Mouse (Mus musculus) cerebellum, adult 2 months (tissue): Measurements from ENCODE around the gene Ugt2b5. TPM values are rescaled to one million over a fixed set of nuclear protein-coding genes. Genes with fewer than 3 reads are reported as not detected.
"Not testable (repeated sequence)": the region's sequence is repeated elsewhere in the genome, so short reads cannot be mapped to it uniquely, and the experiment has no call there.

Source experiments
- DNase-seq, 2 experiments: peaks; one replicate each; pipeline ENCODE4 v3.0.0; 2021
- H3K27ac ChIP-seq: fragments of 200-500 bp; 2 replicates; pipeline ENCODE4 v1.5.1; 2012; ENCODE audit warnings: low read length, control low read depth, inconsistent platforms; ENCODE audit not compliant: insufficient read depth
- H3K27me3 ChIP-seq: fragments of 200-500 bp; 2 replicates; pipeline ENCODE4 v1.6.1; 2012; ENCODE audit warnings: inconsistent platforms, mild to moderate bottlenecking, low read length, moderate library complexity; ENCODE audit not compliant: control insufficient read depth, insufficient read depth
- H3K4me1 ChIP-seq: fragments of 200-500 bp; 2 replicates; pipeline ENCODE4 v1.6.1; 2011; ENCODE audit warnings: low read length; ENCODE audit not compliant: control insufficient read depth, insufficient read depth
- H3K4me3 ChIP-seq: fragments of 200-500 bp; replicated peaks from 2 replicates; pipeline ENCODE3; 2011; ENCODE audit warnings: mild to moderate bottlenecking, low read depth, low read length, control low read depth; ENCODE audit not compliant: insufficient read depth
- CTCF ChIP-seq: fragments of 200-500 bp; IDR thresholded peaks from 2 replicates; pipeline ENCODE4 v1.5.1; 2011; ENCODE audit warnings: low read depth, mild to moderate bottlenecking, control low read depth, low read length, moderate library complexity, borderline replicate concordance; ENCODE audit not compliant: insufficient read depth
- POLR2A ChIP-seq: fragments of 200-500 bp; IDR thresholded peaks from 2 replicates; pipeline ENCODE4 v1.6.1; 2011; ENCODE audit warnings: low read length, control low read depth, borderline replicate concordance; ENCODE audit not compliant: insufficient read depth
- WGBS: fragments of 180-500 bp; shearing (Covaris S2); methylation state at CpG from one replicate; pipeline ENCODE4 v1.1.7; 2018; 5-methylcytosine and 5-hydroxymethylcytosine counted together
- polyA plus RNA-seq: library from polyadenylated mRNA; depleted of rRNA; stranded (reverse); fragments of >200 nt; gene quantifications from 2 replicates; pipeline ENCODE4 v1.2.3, GENCODE M21; 2012; rRNA removed

Ugt2b5 gene
- 0.15 and 0.17 TPM in 2 replicates for polyA plus RNA-seq

DNA sequence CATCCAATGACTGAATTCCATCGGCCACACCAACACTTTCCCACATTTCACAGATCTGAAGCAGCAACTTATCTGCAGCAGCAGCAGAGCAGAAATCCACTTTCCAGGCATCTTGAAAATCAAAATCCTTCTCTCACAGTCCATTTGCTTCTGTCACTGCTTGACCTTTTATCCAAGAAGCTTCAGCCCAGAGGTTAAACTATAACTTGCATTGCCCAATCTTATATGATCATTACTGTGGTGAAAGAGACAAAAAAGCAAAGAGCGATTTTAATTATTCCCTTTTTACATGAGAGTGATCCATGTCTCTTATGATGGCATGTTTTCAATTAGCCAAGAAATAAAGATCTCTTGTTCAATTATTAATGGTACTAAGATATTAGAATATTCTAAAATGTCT lies at the start of gene Ugt2b5:
Ugt2b5 (minus strand) TSS at position 123 of the 400 bp plus-strand sequence.
- DNase-seq: not testable (repeated sequence)

DNA sequence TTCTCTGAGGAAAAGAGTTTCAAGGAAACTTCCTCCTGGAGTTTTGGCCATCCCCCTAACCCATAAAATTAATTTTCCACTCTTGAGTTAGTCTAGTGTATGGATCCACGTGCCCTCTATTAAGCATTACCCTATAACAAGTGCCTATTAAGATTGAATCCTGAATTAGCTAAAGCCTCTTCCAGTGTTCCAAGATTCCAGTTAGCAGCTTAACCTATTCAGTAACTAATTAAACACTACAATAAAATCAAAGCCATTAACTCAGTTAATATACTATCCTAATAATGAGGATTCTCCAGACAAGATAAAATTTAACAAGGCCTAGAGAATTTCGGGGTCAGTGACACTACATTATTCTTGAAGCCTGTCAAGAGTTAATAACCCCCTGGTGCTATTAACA lies 35.7 kb upstream of the Ugt2b5 start:
- H3K27me3 ChIP-seq, H3K4me3 ChIP-seq, H3K27ac ChIP-seq, H3K4me1 ChIP-seq, DNase-seq: not testable (repeated sequence)
- WGBS: 12% methylated on average over 2 of the region's 2 CpGs

More for the DNA sequence above, at the start of gene Ugt2b5:
- not testable (repeated sequence) for H3K4me1 ChIP-seq, H3K4me3 ChIP-seq, H3K27me3 ChIP-seq, H3K27ac ChIP-seq
- WGBS: 98% methylated on average over 2 of the region's 2 CpGs

DNA sequence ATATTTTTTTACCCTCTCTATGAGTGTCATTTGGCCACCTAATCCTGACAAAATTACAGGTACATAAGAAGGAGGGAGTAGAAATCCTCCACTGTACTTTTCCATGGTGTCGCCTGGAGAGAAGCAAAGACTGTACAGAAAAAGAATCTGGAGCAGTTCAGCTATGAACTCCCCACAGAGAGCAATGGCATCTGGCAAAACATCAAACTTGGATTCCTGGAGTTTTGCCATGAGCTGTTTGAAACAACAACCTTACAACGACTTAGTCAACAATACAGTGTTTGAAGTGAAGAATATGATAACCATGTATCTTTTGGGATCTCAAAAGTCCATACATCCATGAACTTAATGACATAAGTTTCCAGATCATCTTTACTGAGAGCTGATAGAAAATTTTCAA lies 34.6 kb upstream of the Ugt2b5 start:
- DNase-seq: no peak
- H3K27ac ChIP-seq: no peak overlapping the region
- TF ChIP-seq CTCF: no peak
- no peak for TF ChIP-seq POLR2A
- WGBS: 5% methylated on average over 2 of the region's 2 CpGs
- H3K4me3 ChIP-seq: no peak overlapping the region
- no peaks in the 10 kb centered on the region for H3K4me1 ChIP-seq
- H3K27me3 ChIP-seq: no peaks in the 10 kb centered on the region

DNA sequence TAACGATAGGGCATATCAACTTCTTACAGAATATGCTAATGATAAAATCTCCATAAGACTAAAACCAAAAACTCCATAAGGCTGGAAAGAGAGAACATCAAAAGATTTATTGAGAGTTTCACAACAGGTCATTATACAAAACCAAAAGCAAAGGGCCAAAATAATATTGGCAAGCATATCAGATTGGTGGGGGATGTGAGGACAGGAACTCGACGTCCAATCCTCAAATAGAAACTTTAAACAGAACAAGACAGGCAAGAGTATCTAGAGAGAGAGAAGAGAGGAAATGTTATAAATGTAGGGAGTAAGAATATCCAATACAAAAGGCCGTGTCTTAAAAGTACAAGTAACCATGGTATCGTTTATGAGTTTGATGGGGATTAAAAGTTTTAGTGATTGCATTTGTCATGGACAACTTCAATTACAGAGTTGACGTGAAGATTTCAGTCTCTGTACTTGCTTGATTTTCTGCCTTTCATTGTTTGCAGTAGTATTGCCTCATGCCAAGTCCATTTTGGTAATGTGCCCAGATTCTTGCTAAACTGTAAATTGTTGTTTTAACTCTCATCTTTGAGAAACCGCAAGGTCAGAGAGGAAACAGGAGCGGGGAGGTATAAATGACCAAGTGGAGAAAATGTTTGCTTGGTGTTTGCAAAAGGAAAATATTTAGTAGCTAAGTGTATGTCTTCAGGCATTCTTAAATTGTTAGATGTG lies 7.8 kb upstream of the Ugt2b5 start:
- no peak overlapping the region for H3K27ac ChIP-seq
- no peak for TF ChIP-seq CTCF
- TF ChIP-seq POLR2A: no peak
- WGBS: 12% methylated on average over 8 of the region's 8 CpGs

DNA sequence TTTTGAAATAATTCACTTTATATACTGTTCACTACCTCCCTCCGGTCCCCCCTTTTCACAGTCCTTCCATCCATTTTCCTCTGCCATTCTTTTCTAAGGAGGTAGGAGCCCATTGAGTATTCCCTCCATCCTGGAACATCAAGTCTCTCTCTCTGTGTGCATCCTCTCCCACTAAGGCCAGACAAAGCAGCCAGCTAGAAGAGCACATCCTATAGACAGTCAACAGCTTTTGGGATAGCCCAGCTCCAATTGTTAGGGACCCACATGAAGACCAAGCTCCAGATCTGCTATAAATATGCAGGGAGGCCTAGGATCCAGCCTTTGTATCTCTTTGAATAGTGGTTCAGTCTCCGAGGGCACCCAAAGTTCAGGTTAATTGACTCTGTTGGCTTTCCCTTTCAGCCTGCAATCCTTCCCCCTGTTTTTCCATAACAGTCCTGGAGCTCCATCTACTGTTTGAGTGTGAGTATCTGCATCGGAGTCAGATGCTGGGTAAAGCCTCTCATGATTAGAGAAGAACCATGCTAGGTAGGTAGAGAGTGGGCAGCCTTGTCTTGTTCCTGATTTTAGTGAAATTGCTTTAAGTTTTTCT lies 2.8 kb upstream of the Ugt2b5 start:
- no peak overlapping the region for H3K4me3 ChIP-seq
- no peaks in the 10 kb centered on the region for H3K4me1 ChIP-seq
- H3K27ac ChIP-seq: no peak overlapping the region
- no peaks in the 10 kb centered on the region for H3K27me3 ChIP-seq
- peak in 1 of 2 experiments; percentile 2 for DNase-seq
- 39% methylated on average over 3 of the region's 3 CpGs for WGBS
- TF ChIP-seq POLR2A: no peak

More for the DNA sequence above, 7.8 kb upstream of the Ugt2b5 start:
- Histone ChIP-seq H3K27me3 (no peaks in the 10 kb centered on the region), H3K4me1 (no peaks in the 10 kb centered on the region), H3K4me3 (no peak overlapping the region)
- DNase-seq: no peak

DNA sequence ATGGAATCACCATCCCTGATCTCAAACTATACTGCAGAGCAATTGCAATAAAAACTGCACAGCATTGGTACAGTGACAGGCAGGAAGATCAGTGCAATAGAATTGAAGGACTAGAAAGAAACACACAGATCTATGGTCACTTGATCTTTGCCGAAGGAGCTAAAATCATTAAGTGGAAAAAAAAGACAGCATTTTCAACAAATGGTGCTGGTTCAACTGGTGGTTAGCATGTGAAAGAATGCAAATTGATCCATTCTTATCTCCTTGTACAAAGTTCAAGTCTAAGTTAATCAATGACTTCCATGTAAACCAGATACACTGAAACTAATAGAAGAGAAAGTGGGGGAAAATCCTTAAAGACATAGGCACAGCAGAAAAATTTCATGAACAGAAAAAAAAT lies 36.4 kb downstream of the Ugt2b5 start:
- H3K27me3 ChIP-seq, H3K4me3 ChIP-seq, DNase-seq, H3K4me1 ChIP-seq, H3K27ac ChIP-seq: not testable (repeated sequence)
- WGBS: 89% methylated on average over 1 of the region's 1 CpGs

DNA sequence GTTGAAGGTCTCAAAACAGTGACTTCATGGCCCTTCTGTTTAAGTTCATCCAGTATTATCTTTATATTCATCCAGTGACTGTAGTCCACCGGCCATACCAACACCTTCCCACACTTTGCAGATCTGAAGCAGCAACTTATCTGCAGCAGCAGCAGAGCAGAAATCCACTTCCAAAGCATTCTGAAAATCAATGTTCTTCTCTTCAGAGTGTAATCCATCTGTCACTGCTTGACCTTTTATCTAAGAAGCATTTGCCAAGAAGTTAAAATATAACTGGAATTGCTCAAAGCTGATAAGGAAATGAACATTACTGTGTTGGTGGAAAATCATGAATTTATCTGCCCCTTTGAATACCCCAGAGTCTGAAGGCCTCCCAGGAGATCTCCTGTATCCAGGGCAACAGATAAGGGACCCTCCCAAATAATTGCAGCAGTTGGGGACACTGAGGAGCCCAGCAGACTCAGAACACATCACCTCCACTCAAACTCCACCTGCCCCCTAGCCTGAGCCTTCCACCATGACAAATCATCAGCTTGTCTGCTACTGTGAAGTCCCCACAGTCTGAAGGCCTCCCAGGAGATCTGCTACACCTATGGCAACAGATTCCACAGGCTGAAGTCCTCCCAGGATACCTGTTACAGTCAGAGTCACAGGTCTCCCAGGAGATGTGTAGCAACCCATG lies 47.6 kb downstream of the Ugt2b5 start, which contains the start of gene Ugt2b36:
Ugt2b36 (minus strand) TSS at position 210 of the 682 bp plus-strand sequence.
- no peak for TF ChIP-seq POLR2A
- TF ChIP-seq CTCF: no peak
- WGBS: 88% methylated on average over 1 of the region's 1 CpGs
- DNase-seq: no peak
- Histone ChIP-seq H3K27me3 (no peaks in the 10 kb centered on the region), H3K27ac (no peak within 1 kb of the TSS), H3K4me1 (no peaks in the 10 kb centered on the region), H3K4me3 (no peak within 1 kb of the TSS)

DNA sequence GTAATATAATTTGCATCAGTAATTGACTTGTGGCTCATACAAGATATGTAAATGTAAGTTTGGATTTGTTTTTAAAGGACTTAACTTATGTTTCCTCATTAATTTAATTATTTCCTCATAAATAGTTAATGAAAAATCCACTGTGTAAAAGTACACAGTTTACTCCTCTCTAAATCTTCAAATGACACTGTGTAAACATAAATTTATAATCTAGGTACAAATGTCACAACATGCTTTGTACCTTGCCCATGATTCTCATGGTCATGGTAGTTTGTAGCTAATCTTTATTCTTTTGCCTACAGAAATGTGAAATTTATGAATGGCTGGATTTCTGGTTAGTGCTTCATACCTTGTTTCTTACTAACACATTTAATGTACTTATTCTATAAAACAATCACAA lies 49.0 kb downstream of the Ugt2b5 start:
- TF ChIP-seq CTCF (no peak), POLR2A (no peak)
- DNase-seq: no peak
- no peaks in the 10 kb centered on the region for H3K4me1 ChIP-seq
- no peaks in the 10 kb centered on the region for H3K27me3 ChIP-seq
- no peak overlapping the region for H3K27ac ChIP-seq
- H3K4me3 ChIP-seq: no peak overlapping the region
